Mouse (Mus musculus) limb, embryonic 10.5 days (tissue): ENCODE data around the gene Fgfbp1. TPM values are rescaled to one million over a fixed set of nuclear protein-coding genes. Genes with fewer than 3 reads are reported as not detected.

Source experiments
- DNase-seq: peaks from one replicate; pipeline ENCODE4 v3.0.0-alpha.2; 2017; ENCODE audit warnings: low spot score
- H3K27ac ChIP-seq: fragments of 300-500 bp; sonication (generic); 2 replicates; pipeline ENCODE4 v1.5.1; 2016; ENCODE audit warnings: mild to moderate bottlenecking
- H3K27me3 ChIP-seq: fragments of 300-500 bp; sonication (generic); 2 replicates; pipeline ENCODE4 v1.6.1; 2016; ENCODE audit warnings: low read depth, mild to moderate bottlenecking; ENCODE audit not compliant: poor library complexity, severe bottlenecking
- H3K36me3 ChIP-seq: fragments of 300-500 bp; sonication (generic); 2 replicates; pipeline ENCODE4 v1.6.1; 2016; ENCODE audit warnings: mild to moderate bottlenecking, moderate library complexity
- H3K4me1 ChIP-seq: fragments of 300-500 bp; sonication (generic); 2 replicates; pipeline ENCODE4 v1.6.1; 2016
- H3K4me3 ChIP-seq: fragments of 300-500 bp; sonication (generic); 2 replicates; pipeline ENCODE4 v1.5.1; 2016; ENCODE audit warnings: mild to moderate bottlenecking, moderate library complexity
- H3K9me3 ChIP-seq: fragments of 300-500 bp; sonication (generic); replicated peaks from 2 replicates; pipeline ENCODE4 v1.6.1; 2016; ENCODE audit warnings: mild to moderate bottlenecking
- WGBS: fragments of 180-500 bp; shearing (Covaris S2); methylation state at CpG from one replicate; pipeline ENCODE4 v1.1.7; 2016; 5-methylcytosine and 5-hydroxymethylcytosine counted together
- polyA plus RNA-seq: library from polyadenylated mRNA; unstranded; fragments of >200 nt; fragmentation: Nextera tagmentation; extraction: Ambion mirVana; gene quantifications from 2 replicates; pipeline ENCODE4 v1.2.1, GENCODE M21; 2016

Gene Fgfbp1
- polyA plus RNA-seq, 1 experiment from 2014 or later = 1.5 TPM

GRCm38 (mm10) chr5:43970532-43970931, 11.0 kb downstream of the Fgfbp1 start:
- WGBS = 90% methylated on average over 2 of the region's 2 CpGs
- DNase-seq = no peak
- Histone ChIP-seq H3K27ac (no peak overlapping the region), H3K36me3 (no peaks in the 10 kb centered on the region), H3K27me3 (no peaks in the 10 kb centered on the region), H3K9me3 (no peaks in the 10 kb centered on the region), H3K4me3 (no peak overlapping the region), H3K4me1 (no peaks in the 10 kb centered on the region)

- DNase-seq = no peak
- H3K4me3 ChIP-seq = no peak overlapping the region
- no peaks in the 10 kb centered on the region for H3K9me3 ChIP-seq
- no peaks in the 10 kb centered on the region for H3K27me3 ChIP-seq
- H3K4me1 ChIP-seq = no peaks in the 10 kb centered on the region
- no peaks in the 10 kb centered on the region for H3K36me3 ChIP-seq
- WGBS = 69% methylated on average over 2 of the region's 2 CpGs
- H3K27ac ChIP-seq = no peak overlapping the region
These were observed 12.9 kb downstream of the Fgfbp1 start for GRCm38 (mm10) chr5:43968634-43969033.

GRCm38 (mm10) chr5:43961056-43961455, 20.5 kb downstream of the Fgfbp1 start:
- Histone ChIP-seq H3K4me1 (no peaks in the 10 kb centered on the region), H3K9me3 (no peaks in the 10 kb centered on the region), H3K4me3 (no peak overlapping the region), H3K36me3 (no peaks in the 10 kb centered on the region), H3K27me3 (no peaks in the 10 kb centered on the region), H3K27ac (no peak overlapping the region)
- no peak for DNase-seq
- 91% methylated on average over 3 of the region's 3 CpGs for WGBS

GRCm38 (mm10) chr5:43959884-43960440, 21.6 kb downstream of the Fgfbp1 start:
- Histone ChIP-seq H3K4me1 (no peaks in the 10 kb centered on the region), H3K9me3 (no peaks in the 10 kb centered on the region), H3K27me3 (no peaks in the 10 kb centered on the region), H3K27ac (no peak overlapping the region), H3K36me3 (no peaks in the 10 kb centered on the region), H3K4me3 (no peak overlapping the region)
- WGBS = 91% methylated on average over 3 of the region's 3 CpGs
- no peak for DNase-seq

GRCm38 (mm10) chr5:43953241-43953640, 28.3 kb downstream of the Fgfbp1 start:
- WGBS = 71% methylated on average over 1 of the region's 1 CpGs
- Histone ChIP-seq H3K4me3 (no peak overlapping the region), H3K27ac (no peak overlapping the region), H3K9me3 (no peaks in the 10 kb centered on the region), H3K27me3 (no peaks in the 10 kb centered on the region), H3K4me1 (peaks cover 15% of the 10 kb centered on the region), H3K36me3 (no peaks in the 10 kb centered on the region)
- no peak for DNase-seq

- Histone ChIP-seq H3K4me3 (peak overlapping the region; percentile 50), H3K27ac (peak overlapping the region; percentile 82)
These were observed 32.8 kb downstream of the Fgfbp1 start for GRCm38 (mm10) chr5:43948748-43949275.

GRCm38 (mm10) chr5:43948111-43948743, 33.4 kb downstream of the Fgfbp1 start:
- Histone ChIP-seq H3K27ac (peak overlapping the region; percentile 69), H3K27me3 (no peaks in the 10 kb centered on the region), H3K4me3 (peak overlapping the region; percentile 50), H3K36me3 (no peaks in the 10 kb centered on the region), H3K4me1 (peaks cover 30% of the 10 kb centered on the region), H3K9me3 (no peaks in the 10 kb centered on the region)
- 1% methylated on average over 27 of the region's 27 CpGs for WGBS
- peak; percentile 83 for DNase-seq

More at GRCm38 (mm10) chr5:43948748-43949275, 32.8 kb downstream of the Fgfbp1 start:
- H3K27me3 ChIP-seq = no peaks in the 10 kb centered on the region
- peak; percentile 54 for DNase-seq
- 2% methylated on average over 8 of the region's 8 CpGs for WGBS
- H3K9me3 ChIP-seq = no peaks in the 10 kb centered on the region
- H3K36me3 ChIP-seq = no peaks in the 10 kb centered on the region
- H3K4me1 ChIP-seq = peaks cover 32% of the 10 kb centered on the region

GRCm38 (mm10) chr5:43947330-43947977, 34.1 kb downstream of the Fgfbp1 start:
- 18% methylated on average over 9 of the region's 9 CpGs for WGBS
- H3K4me3 ChIP-seq = peak overlapping the region; percentile 50
- H3K9me3 ChIP-seq = no peaks in the 10 kb centered on the region

GRCm38 (mm10) chr5:43933269-43933668, 48.3 kb downstream of the Fgfbp1 start:
- 61% methylated on average over 2 of the region's 2 CpGs for WGBS

More at GRCm38 (mm10) chr5:43947330-43947977, 34.1 kb downstream of the Fgfbp1 start:
- peaks cover 30% of the 10 kb centered on the region for H3K4me1 ChIP-seq
- no peaks in the 10 kb centered on the region for H3K36me3 ChIP-seq
- no peak for DNase-seq
- H3K27ac ChIP-seq = peak overlapping the region; percentile 69; the same call in 1 of the 2 replicates
- no peaks in the 10 kb centered on the region for H3K27me3 ChIP-seq

More at GRCm38 (mm10) chr5:43933269-43933668, 48.3 kb downstream of the Fgfbp1 start:
- Histone ChIP-seq H3K9me3 (no peaks in the 10 kb centered on the region), H3K4me3 (no peak overlapping the region), H3K27ac (no peak overlapping the region), H3K27me3 (no peaks in the 10 kb centered on the region), H3K36me3 (no peaks in the 10 kb centered on the region), H3K4me1 (no peaks in the 10 kb centered on the region)
- no peak for DNase-seq

Other genes with a start within 250 kb of the Fgfbp1 start
- gene Bst1, start 162.9 kb downstream of the Fgfbp1 start, polyA plus RNA-seq = 0.05 and 0.21 TPM in 2 replicates
- gene Fbxl5, start 160.1 kb downstream of the Fgfbp1 start, polyA plus RNA-seq = 47.3 and 51.9 TPM in 2 replicates
- gene Cd38, start 113.2 kb downstream of the Fgfbp1 start, polyA plus RNA-seq = 8.6 and 10.7 TPM in 2 replicates
- gene Gm7879, start 68.6 kb downstream of the Fgfbp1 start, polyA plus RNA-seq = 2.2 TPM in 1 of 2 replicates, not detected in the other
- 94.6 and 120 TPM in 2 replicates for gene Prom1, start 120.3 kb upstream of the Fgfbp1 start, polyA plus RNA-seq
- gene Tapt1, start 244.8 kb upstream of the Fgfbp1 start, polyA plus RNA-seq = 30.5 and 32.4 TPM in 2 replicates